Mouse (Mus musculus) liver, embryonic 15.5 days (tissue): ENCODE measurements around the gene Fgf4. TPM values are rescaled to one million over a fixed set of nuclear protein-coding genes. Genes with fewer than 3 reads are reported as not detected.
A peak's percentile ranks its signal among the peaks of the same experiment; 100 is the strongest.
"Not testable (repeated sequence)": the region's sequence is repeated elsewhere in the genome, so short reads cannot be mapped to it uniquely, and the experiment has no call there.

Experiments
- ATAC-seq: fragments of 200-750 bp; cut with Nextera tagmentation; 2 replicates; pipeline ENCODE4 v1.8.0; 2017; ENCODE audit warnings: moderate number of reproducible peaks, mild to moderate bottlenecking, moderate library complexity; ENCODE audit not compliant: insufficient read depth
- H3K27ac ChIP-seq: fragments of 300-500 bp; sonication (generic); replicated peaks from 2 replicates; pipeline ENCODE4 v1.5.1; 2015; ENCODE audit warnings: mild to moderate bottlenecking, inconsistent platforms
- H3K27me3 ChIP-seq: fragments of 300-500 bp; sonication (generic); 2 replicates; pipeline ENCODE4 v1.6.1; 2015; ENCODE audit warnings: mild to moderate bottlenecking, inconsistent platforms
- H3K36me3 ChIP-seq: fragments of 300-500 bp; sonication (generic); replicated peaks from 2 replicates; pipeline ENCODE4 v1.6.1; 2015; ENCODE audit warnings: moderate library complexity, mild to moderate bottlenecking, inconsistent platforms
- H3K4me1 ChIP-seq: fragments of 300-500 bp; sonication (generic); replicated peaks from 2 replicates; pipeline ENCODE4 v1.6.1; 2015; ENCODE audit warnings: inconsistent platforms
- H3K4me2 ChIP-seq: fragments of 300-500 bp; sonication (generic); 2 replicates; pipeline ENCODE4 v1.6.1; 2015; ENCODE audit warnings: moderate library complexity, mild to moderate bottlenecking, inconsistent platforms
- H3K4me3 ChIP-seq: fragments of 300-500 bp; sonication (generic); replicated peaks from 2 replicates; pipeline ENCODE4 v1.5.1; 2015; ENCODE audit warnings: mild to moderate bottlenecking, inconsistent platforms
- H3K9ac ChIP-seq: fragments of 300-500 bp; sonication (generic); 2 replicates; pipeline ENCODE4 v1.6.1; 2015; ENCODE audit warnings: moderate library complexity, mild to moderate bottlenecking, inconsistent platforms
- H3K9me3 ChIP-seq: fragments of 300-500 bp; sonication (generic); replicated peaks from 2 replicates; pipeline ENCODE4 v1.6.1; 2016; ENCODE audit warnings: inconsistent platforms
- WGBS: fragments of 180-500 bp; shearing (Covaris S2); methylation state at CpG from one replicate; pipeline ENCODE4 v1.1.7; 2015; ENCODE audit warnings: mixed read lengths; ENCODE audit not compliant: insufficient replicate concordance; 5-methylcytosine and 5-hydroxymethylcytosine counted together
- polyA plus RNA-seq: library from polyadenylated mRNA; unstranded; fragments of >200 nt; fragmentation: Nextera tagmentation; extraction: Ambion mirVana; gene quantifications from 2 replicates; pipeline ENCODE4 v1.2.1, GENCODE M21; 2015

Fgf4 gene
- polyA plus RNA-seq, 1 experiment from 2014 or later = not detected

GRCm38 (mm10) chr7:144894706-144895105 is 47.5 kb downstream of the Fgf4 start:
- whole genome bisulfite sequencing = 7% methylated on average over 4 of the region's 4 CpGs
- no peaks in the 10 kb centered on the region for H3K9me3 ChIP-seq
- peak overlapping the region; percentile 69 for H3K4me2 ChIP-seq
- H3K4me3 ChIP-seq = no peak overlapping the region
- no peak overlapping the region for H3K9ac ChIP-seq
- no peak for ATAC-seq
- H3K4me1 ChIP-seq = peaks cover 23% of the 10 kb centered on the region
- H3K27ac ChIP-seq = no peak overlapping the region
- no peaks in the 10 kb centered on the region for H3K36me3 ChIP-seq
- peaks cover 90% of the 10 kb centered on the region for H3K27me3 ChIP-seq

GRCm38 (mm10) chr7:144895305-144896111 is 48.3 kb downstream of the Fgf4 start:
- H3K9me3 ChIP-seq = no peaks in the 10 kb centered on the region
- peak overlapping the region; percentile 69 for H3K4me2 ChIP-seq
- H3K4me3 ChIP-seq = peak overlapping the region; percentile 46
- H3K27ac ChIP-seq = no peak overlapping the region
- WGBS = 2% methylated on average over 37 of the region's 37 CpGs
- no peaks in the 10 kb centered on the region for H3K36me3 ChIP-seq
- peak; percentile 37; the same call in 1 of the 2 replicates for ATAC-seq
- H3K27me3 ChIP-seq = peaks cover 90% of the 10 kb centered on the region
- H3K9ac ChIP-seq = peak overlapping the region; percentile 18; the same call in 1 of the 2 replicates
- peaks cover 23% of the 10 kb centered on the region for H3K4me1 ChIP-seq

- WGBS = under 1% methylated on average over 65 of the region's 65 CpGs
- H3K9ac ChIP-seq = peak within 1 kb of the TSS; percentile 18; the same call in 1 of the 2 replicates
Measured at GRCm38 (mm10) chr7:144896294-144897218, 49.4 kb downstream of the Fgf4 start, which contains the start of gene Fgf15. Gene Fgf15 (plus strand): TSS chr7:144896531.

GRCm38 (mm10) chr7:144898506-144898905 is 51.3 kb downstream of the Fgf4 start:
- H3K4me1 ChIP-seq = peaks cover 23% of the 10 kb centered on the region
- WGBS = 53% methylated on average over 6 of the region's 6 CpGs
- H3K9me3 ChIP-seq = no peaks in the 10 kb centered on the region
- H3K4me2 ChIP-seq = no peak overlapping the region
- no peak overlapping the region for H3K27ac ChIP-seq
- H3K36me3 ChIP-seq = no peaks in the 10 kb centered on the region
- no peak overlapping the region for H3K9ac ChIP-seq
- no peak for ATAC-seq
- peaks cover 83% of the 10 kb centered on the region for H3K27me3 ChIP-seq
- H3K4me3 ChIP-seq = no peak overlapping the region

More at GRCm38 (mm10) chr7:144896294-144897218, 49.4 kb downstream of the Fgf4 start, which contains the start of gene Fgf15:
- H3K36me3 ChIP-seq = no peaks in the 10 kb centered on the region
- no peak for ATAC-seq
- H3K4me2 ChIP-seq = peak within 1 kb of the TSS; percentile 69
- H3K27me3 ChIP-seq = peaks cover 92% of the 10 kb centered on the region
- H3K4me3 ChIP-seq = peak within 1 kb of the TSS; percentile 46
- no peak within 1 kb of the TSS for H3K27ac ChIP-seq
- H3K9me3 ChIP-seq = no peaks in the 10 kb centered on the region
- H3K4me1 ChIP-seq = peaks cover 23% of the 10 kb centered on the region

GRCm38 (mm10) chr7:144905514-144905913 is 58.3 kb downstream of the Fgf4 start:
- not testable (repeated sequence) for H3K4me2 ChIP-seq, ATAC-seq, H3K4me1 ChIP-seq, H3K9me3 ChIP-seq, H3K27ac ChIP-seq, H3K36me3 ChIP-seq, H3K9ac ChIP-seq, H3K4me3 ChIP-seq
- 68% methylated on average over 3 of the region's 3 CpGs for WGBS
- peaks cover 46% of the 10 kb centered on the region for H3K27me3 ChIP-seq

- Histone ChIP-seq H3K9ac (no peak overlapping the region), H3K4me1 (peaks cover 8% of the 10 kb centered on the region; the same call in 1 of the 2 replicates), H3K27me3 (peaks cover 41% of the 10 kb centered on the region), H3K36me3 (no peaks in the 10 kb centered on the region), H3K4me2 (peak overlapping the region; percentile 24), H3K9me3 (no peaks in the 10 kb centered on the region), H3K4me3 (no peak overlapping the region), H3K27ac (no peak overlapping the region)
- ATAC-seq = no peak
- WGBS = 9% methylated on average over 28 of the region's 28 CpGs
Measured at GRCm38 (mm10) chr7:144906708-144907397, 59.7 kb downstream of the Fgf4 start.

- peaks cover 8% of the 10 kb centered on the region; the same call in 1 of the 2 replicates for H3K4me1 ChIP-seq
- H3K27ac ChIP-seq = no peak overlapping the region
- H3K4me2 ChIP-seq = no peak overlapping the region
- H3K27me3 ChIP-seq = peaks cover 38% of the 10 kb centered on the region
- no peaks in the 10 kb centered on the region for H3K36me3 ChIP-seq
- no peaks in the 10 kb centered on the region for H3K9me3 ChIP-seq
- 8% methylated on average over 8 of the region's 8 CpGs for WGBS
- ATAC-seq = no peak
- H3K9ac ChIP-seq = no peak overlapping the region
- no peak overlapping the region for H3K4me3 ChIP-seq
Measured at GRCm38 (mm10) chr7:144907793-144908192, 60.6 kb downstream of the Fgf4 start.

GRCm38 (mm10) chr7:144908705-144909104 is 61.5 kb downstream of the Fgf4 start:
- WGBS = 39% methylated on average over 7 of the region's 7 CpGs
- no peak overlapping the region for H3K9ac ChIP-seq
- no peak overlapping the region for H3K27ac ChIP-seq
- peaks cover 34% of the 10 kb centered on the region for H3K27me3 ChIP-seq
- no peak overlapping the region for H3K4me3 ChIP-seq
- no peak overlapping the region for H3K4me2 ChIP-seq
- H3K36me3 ChIP-seq = no peaks in the 10 kb centered on the region
- no peak for ATAC-seq
- H3K9me3 ChIP-seq = no peaks in the 10 kb centered on the region
- peaks cover 8% of the 10 kb centered on the region; the same call in 1 of the 2 replicates for H3K4me1 ChIP-seq

GRCm38 (mm10) chr7:144911121-144911520 is 64.0 kb downstream of the Fgf4 start:
- peaks cover 24% of the 10 kb centered on the region for H3K27me3 ChIP-seq
- H3K9me3 ChIP-seq = no peaks in the 10 kb centered on the region
- no peak overlapping the region for H3K9ac ChIP-seq
- peaks cover 22% of the 10 kb centered on the region for H3K4me1 ChIP-seq
- H3K36me3 ChIP-seq = no peaks in the 10 kb centered on the region
- 65% methylated on average over 1 of the region's 1 CpGs for WGBS
- H3K4me3 ChIP-seq = no peak overlapping the region
- no peak for ATAC-seq
- H3K27ac ChIP-seq = no peak overlapping the region
- H3K4me2 ChIP-seq = no peak overlapping the region

- no peak overlapping the region for H3K4me2 ChIP-seq
- no peak overlapping the region for H3K9ac ChIP-seq
- H3K27ac ChIP-seq = no peak overlapping the region
- H3K27me3 ChIP-seq = peaks cover 15% of the 10 kb centered on the region; the same call in 1 of the 2 replicates
- H3K9me3 ChIP-seq = no peaks in the 10 kb centered on the region
- WGBS = 59% methylated on average over 4 of the region's 4 CpGs
- H3K4me1 ChIP-seq = peaks cover 20% of the 10 kb centered on the region
- ATAC-seq = no peak
- H3K4me3 ChIP-seq = no peak overlapping the region
- 0 out of 2 replicates have a peak, but pooled peaks cover 6% of the 10 kb centered on the region for H3K36me3 ChIP-seq
Measured at GRCm38 (mm10) chr7:144912897-144913296, 65.7 kb downstream of the Fgf4 start.
